Mouse (Mus musculus): ENCODE results near the gene Nsun7.

GRCm38 (mm10) chr5:66241894-66242293, 17.8 kb upstream of the Nsun7 start:
- TF ChIP-seq CTCF (IDR thresholded peaks at IDR 0.05; ENCODE audit: low read depth, low read length) (no peak), POLR2AphosphoS5 (IDR thresholded peaks at IDR 0.05; ENCODE audit: insufficient replicate concordance, low read depth, low read length) (no peak), GATA1 (IDR thresholded peaks at IDR 0.05; ENCODE audit: borderline replicate concordance, low read length) (no peak)
